Mouse (Mus musculus) A20 (cell line): ENCODE data around the gene Cbfa2t2.

Experiments
- DNase-seq: peaks from one replicate; pipeline ENCODE4 v3.0.0-alpha.2; 2011; ENCODE audit warnings: low read depth, low spot score

The Cbfa2t2 gene

GRCm38 (mm10) chr2:154568329-154569070 lies 132.2 kb downstream of the Cbfa2t2 start:
- no peak for DNase-seq

GRCm38 (mm10) chr2:154569071-154569748 lies 132.9 kb downstream of the Cbfa2t2 start:
- DNase-seq, result peak; percentile 92

- DNase-seq, result peak; percentile 99
Measured at GRCm38 (mm10) chr2:154569836-154570286, 133.6 kb downstream of the Cbfa2t2 start, which contains the start of gene E2f1. Gene E2f1 (minus strand): TSS chr2:154569892.

- DNase-seq, result peak; percentile 66
Measured at GRCm38 (mm10) chr2:154570666-154571065, 134.4 kb downstream of the Cbfa2t2 start.

- DNase-seq, result peak; percentile 61
Measured at GRCm38 (mm10) chr2:154571266-154571665, 135.0 kb downstream of the Cbfa2t2 start.

GRCm38 (mm10) chr2:154571976-154572375 lies 135.7 kb downstream of the Cbfa2t2 start:
- DNase-seq, result no peak

- no peak for DNase-seq
Measured at GRCm38 (mm10) chr2:154572996-154573395, 136.7 kb downstream of the Cbfa2t2 start.

- DNase-seq, result peak; percentile 94
Measured at GRCm38 (mm10) chr2:154574271-154574670, 138.0 kb downstream of the Cbfa2t2 start.

- peak; percentile 88 for DNase-seq
Measured at GRCm38 (mm10) chr2:154576876-154577743, 140.8 kb downstream of the Cbfa2t2 start.

- peak; percentile 24 for DNase-seq
Measured at GRCm38 (mm10) chr2:154577744-154578067, 141.4 kb downstream of the Cbfa2t2 start.

GRCm38 (mm10) chr2:154580586-154580985 lies 144.3 kb downstream of the Cbfa2t2 start:
- DNase-seq, result no peak

GRCm38 (mm10) chr2:154581421-154581820 lies 145.1 kb downstream of the Cbfa2t2 start:
- DNase-seq, result no peak

GRCm38 (mm10) chr2:154583906-154584872 lies 147.9 kb downstream of the Cbfa2t2 start:
- no peak for DNase-seq

- DNase-seq, result no peak
Measured at GRCm38 (mm10) chr2:154584931-154585601, 148.8 kb downstream of the Cbfa2t2 start.

GRCm38 (mm10) chr2:154586405-154586804 lies 150.1 kb downstream of the Cbfa2t2 start:
- peak; percentile 77 for DNase-seq
